Mouse (Mus musculus): ENCODE data around the gene Mxd1. TPM values are rescaled to one million over a fixed set of nuclear protein-coding genes. Genes with fewer than 3 reads are reported as not detected.

Mxd1 gene
- polyA plus RNA-seq, 2 experiments: 18.7 to 30.3 TPM

DNA sequence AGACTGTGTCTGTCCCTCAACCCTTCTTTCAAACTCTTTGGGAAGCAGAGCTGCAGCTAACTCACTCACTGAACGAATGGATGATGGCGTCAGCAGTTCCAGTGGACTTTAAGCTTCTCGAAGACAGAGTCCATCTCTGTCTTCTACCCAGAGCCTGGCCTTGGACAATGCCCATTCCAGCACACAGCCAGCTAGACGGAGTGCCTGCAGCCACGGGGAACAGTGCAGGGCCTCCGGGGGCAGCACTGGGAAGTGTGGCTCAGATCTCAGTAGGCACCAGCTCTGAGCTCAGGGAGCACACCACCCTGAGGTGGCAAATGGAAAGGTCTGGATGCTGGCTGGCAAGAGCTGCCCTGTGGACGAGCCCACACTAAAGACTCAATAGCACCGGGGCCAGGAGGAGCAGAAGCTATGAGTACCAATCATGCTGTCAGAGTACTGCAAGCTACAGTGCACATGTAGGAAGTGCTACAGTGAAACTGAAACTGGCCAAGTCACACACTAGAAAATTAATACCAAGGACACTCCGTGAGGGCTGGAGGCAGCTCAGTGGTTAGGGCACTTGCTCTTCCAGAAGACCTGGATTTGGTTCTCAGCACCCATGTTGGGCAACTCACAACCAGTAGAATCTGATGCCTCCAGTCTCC, 14.6 kb downstream of the Mxd1 start:
- peak; percentile 43 for TF ChIP-seq CTCF (IDR thresholded peaks at IDR 0.05; ENCODE audit: low read depth)
- TF ChIP-seq EP300 (IDR thresholded peaks at IDR 0.05; ENCODE audit: low read depth): no peak
- Histone ChIP-seq H3K27me3 (ENCODE audit: control insufficient read depth, insufficient read depth, low read length) (no peaks in the 10 kb centered on the region), H3K36me3 (replicated peaks; ENCODE audit: control insufficient read depth, insufficient read depth, low read depth) (peaks cover 82% of the 10 kb centered on the region), H3K4me1 (replicated peaks; ENCODE audit: control insufficient read depth in 2 of 2, insufficient read depth in 2 of 2, low read length in 1 of 2) (peaks cover 5% of the 10 kb centered on the region in 2 experiments), H3K4me2 (ENCODE audit: low read depth) (no peak overlapping the region), H3K9ac (replicated peaks) (no peak overlapping the region), H3K27ac (no peak overlapping the region), H3K9me3 (ENCODE audit: control insufficient read depth, low read length) (no peaks in the 10 kb centered on the region), H3K4me3 (ENCODE audit: insufficient read depth in 1 of 2, low read depth in 2 of 2, low read length in 2 of 2) (no peak overlapping the region)
- 78% methylated on average over 9 of the region's 9 CpGs for WGBS (ENCODE audit: insufficient replicate concordance)
- ATAC-seq (ENCODE audit: insufficient read depth) (no peak), DNase-seq (ENCODE audit: low read depth in 3 of 3, low spot score in 3 of 3) (no peak)

DNA sequence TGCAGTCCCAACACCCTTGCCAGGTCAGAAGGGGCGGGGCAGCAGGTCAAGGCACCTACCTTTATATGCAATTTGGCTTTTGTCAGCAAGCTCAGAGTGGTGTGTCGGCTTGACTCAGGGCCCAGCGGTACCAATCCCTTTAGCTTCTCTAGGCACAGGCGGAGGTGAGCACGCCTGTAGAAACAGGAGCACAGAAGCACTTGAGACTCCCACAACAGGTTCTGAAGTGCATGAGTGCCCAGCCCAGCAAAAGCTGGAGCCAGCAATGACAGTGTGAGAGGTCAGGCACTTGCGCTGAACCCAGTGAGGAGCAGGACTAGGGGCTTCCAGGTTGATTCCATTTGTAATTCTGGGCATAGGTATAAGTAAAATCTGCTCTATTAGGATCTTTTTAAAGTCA, 15.9 kb downstream of the Mxd1 start:
- no peaks in the 10 kb centered on the region for H3K27me3 ChIP-seq (ENCODE audit: control insufficient read depth, insufficient read depth, low read length)
- no peaks in the 10 kb centered on the region; a peak in 1 of 4 replicates for H3K4me1 ChIP-seq (replicated peaks; ENCODE audit: control insufficient read depth in 2 of 2, insufficient read depth in 2 of 2, low read length in 1 of 2)
- no peak overlapping the region for H3K4me2 ChIP-seq (ENCODE audit: low read depth)
- 89% methylated on average over 6 of the region's 6 CpGs for WGBS (ENCODE audit: insufficient replicate concordance)
- H3K9ac ChIP-seq (replicated peaks): no peak overlapping the region
- DNase-seq (ENCODE audit: low read depth in 3 of 3, low spot score in 3 of 3) (no peak), ATAC-seq (ENCODE audit: insufficient read depth) (no peak)
- H3K27ac ChIP-seq: no peak overlapping the region
- no peak overlapping the region for H3K4me3 ChIP-seq (ENCODE audit: insufficient read depth in 1 of 2, low read depth in 2 of 2, low read length in 2 of 2)
- H3K36me3 ChIP-seq (replicated peaks; ENCODE audit: control insufficient read depth, insufficient read depth, low read depth): peaks cover 82% of the 10 kb centered on the region
- TF ChIP-seq CTCF (IDR thresholded peaks at IDR 0.05; ENCODE audit: low read depth): no peak
- no peak for TF ChIP-seq EP300 (IDR thresholded peaks at IDR 0.05; ENCODE audit: low read depth)
- no peaks in the 10 kb centered on the region for H3K9me3 ChIP-seq (ENCODE audit: control insufficient read depth, low read length)

- H3K9me3 ChIP-seq (ENCODE audit: control insufficient read depth, low read length): no peaks in the 10 kb centered on the region
- no peak for TF ChIP-seq CTCF (IDR thresholded peaks at IDR 0.05; ENCODE audit: low read depth)
- TF ChIP-seq EP300 (IDR thresholded peaks at IDR 0.05; ENCODE audit: low read depth): no peak
- H3K27ac ChIP-seq: no peak overlapping the region
- H3K4me3 ChIP-seq (ENCODE audit: insufficient read depth in 1 of 2, low read depth in 2 of 2, low read length in 2 of 2): no peak overlapping the region
- H3K4me1 ChIP-seq (replicated peaks; ENCODE audit: control insufficient read depth in 2 of 2, insufficient read depth in 2 of 2, low read length in 1 of 2): peaks cover 7 to 13% of the 10 kb centered on the region in 2 experiments
- no peak overlapping the region; the same call in 1 of the 2 replicates for H3K9ac ChIP-seq (replicated peaks)
- no peak for DNase-seq (ENCODE audit: low read depth in 3 of 3, low spot score in 3 of 3)
- WGBS (ENCODE audit: insufficient replicate concordance): 70% methylated on average over 7 of the region's 7 CpGs
- H3K36me3 ChIP-seq (replicated peaks; ENCODE audit: control insufficient read depth, insufficient read depth, low read depth): peaks cover 34% of the 10 kb centered on the region
- no peak for ATAC-seq (ENCODE audit: insufficient read depth)
- no peaks in the 10 kb centered on the region for H3K27me3 ChIP-seq (ENCODE audit: control insufficient read depth, insufficient read depth, low read length)
- no peak overlapping the region for H3K4me2 ChIP-seq (ENCODE audit: low read depth)
These were observed 22.8 kb downstream of the Mxd1 start for GRCm38 (mm10) chr6:86646143-86646542.

GRCm38 (mm10) chr6:86645551-86645950, 23.4 kb downstream of the Mxd1 start:
- H3K27me3 ChIP-seq (ENCODE audit: control insufficient read depth, insufficient read depth, low read length): no peaks in the 10 kb centered on the region
- peaks cover 13 to 19% of the 10 kb centered on the region in 2 experiments for H3K4me1 ChIP-seq (replicated peaks; ENCODE audit: control insufficient read depth in 2 of 2, insufficient read depth in 2 of 2, low read length in 1 of 2)
- H3K27ac ChIP-seq: peak overlapping the region; percentile 14; the same call in 1 of the 2 replicates
- H3K9ac ChIP-seq (replicated peaks): no peak overlapping the region
- DNase-seq (ENCODE audit: low read depth in 3 of 3, low spot score in 3 of 3) (no peak), ATAC-seq (ENCODE audit: insufficient read depth) (no peak)
- no peaks in the 10 kb centered on the region for H3K9me3 ChIP-seq (ENCODE audit: control insufficient read depth, low read length)
- WGBS (ENCODE audit: insufficient replicate concordance): 71% methylated on average over 4 of the region's 4 CpGs
- no peak overlapping the region for H3K4me2 ChIP-seq (ENCODE audit: low read depth)
- H3K36me3 ChIP-seq (replicated peaks; ENCODE audit: control insufficient read depth, insufficient read depth, low read depth): peaks cover 28% of the 10 kb centered on the region
- no peak overlapping the region for H3K4me3 ChIP-seq (ENCODE audit: insufficient read depth in 1 of 2, low read depth in 2 of 2, low read length in 2 of 2)
- TF ChIP-seq CTCF (IDR thresholded peaks at IDR 0.05; ENCODE audit: low read depth): no peak
- TF ChIP-seq EP300 (IDR thresholded peaks at IDR 0.05; ENCODE audit: low read depth): no peak

DNA sequence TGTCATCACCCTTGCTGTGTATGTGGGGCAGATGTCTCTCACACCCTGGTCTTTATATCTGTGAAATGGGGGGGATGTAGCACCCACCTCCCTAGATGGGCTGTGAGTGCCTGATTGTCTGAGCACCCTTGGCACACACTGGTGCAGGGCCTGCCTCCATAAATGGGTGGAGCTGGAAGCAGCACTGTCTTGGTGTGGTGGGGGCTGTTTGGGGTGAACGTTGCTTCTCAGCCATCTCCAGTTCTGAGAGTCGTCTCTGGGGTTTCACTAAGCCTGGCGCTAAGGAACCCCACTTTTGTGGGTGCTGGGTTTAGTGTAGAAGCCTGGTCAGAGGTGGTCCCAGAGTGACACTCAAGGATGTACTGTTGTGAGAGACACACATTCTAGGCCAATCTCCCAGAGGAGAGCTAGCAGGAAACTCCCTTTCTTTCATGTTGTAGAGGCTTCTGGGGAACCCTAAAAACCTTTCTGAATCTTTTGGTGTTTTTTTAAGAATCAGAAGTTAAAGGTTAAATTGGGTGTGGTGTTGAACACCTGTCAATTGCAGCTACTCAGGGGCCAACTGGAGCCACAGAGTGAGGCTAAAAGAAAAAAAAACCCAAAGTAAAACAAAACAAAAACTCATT, 24.1 kb downstream of the Mxd1 start:
- no peak for DNase-seq (ENCODE audit: low read depth in 3 of 3, low spot score in 3 of 3)
- no peak overlapping the region for H3K9ac ChIP-seq (replicated peaks)
- no peak for ATAC-seq (ENCODE audit: insufficient read depth)
- H3K4me1 ChIP-seq (replicated peaks; ENCODE audit: control insufficient read depth in 2 of 2, insufficient read depth in 2 of 2, low read length in 1 of 2): peaks cover 19 to 26% of the 10 kb centered on the region in 2 experiments
- H3K9me3 ChIP-seq (ENCODE audit: control insufficient read depth, low read length): no peaks in the 10 kb centered on the region
- H3K4me3 ChIP-seq (ENCODE audit: insufficient read depth in 1 of 2, low read depth in 2 of 2, low read length in 2 of 2): no peak overlapping the region
- H3K27ac ChIP-seq: no peak overlapping the region; the same call in 1 of the 2 replicates
- H3K4me2 ChIP-seq (ENCODE audit: low read depth): no peak overlapping the region
- peaks cover 22% of the 10 kb centered on the region for H3K36me3 ChIP-seq (replicated peaks; ENCODE audit: control insufficient read depth, insufficient read depth, low read depth)
- WGBS (ENCODE audit: insufficient replicate concordance): 57% methylated on average over 3 of the region's 3 CpGs
- no peak for TF ChIP-seq EP300 (IDR thresholded peaks at IDR 0.05; ENCODE audit: low read depth)
- TF ChIP-seq CTCF (IDR thresholded peaks at IDR 0.05; ENCODE audit: low read depth): no peak
- H3K27me3 ChIP-seq (ENCODE audit: control insufficient read depth, insufficient read depth, low read length): no peaks in the 10 kb centered on the region
